Mouse (Mus musculus): ENCODE measurements around the gene Dag1.

GRCm38 (mm10) chr9:108213105-108213504 is 50.7 kb downstream of the Dag1 start:
- TF ChIP-seq POLR2A (IDR thresholded peaks at IDR 0.05; ENCODE audit: extremely low read depth, insufficient read depth, low read length) (no peak), CTCF (IDR thresholded peaks at IDR 0.05; ENCODE audit: extremely low read depth, insufficient read depth, low read length) (no peak)
